Mouse (Mus musculus): Measurements from ENCODE around the gene Zfp148.
A peak's percentile ranks its signal among the peaks of the same experiment; 100 is the strongest.

DNA sequence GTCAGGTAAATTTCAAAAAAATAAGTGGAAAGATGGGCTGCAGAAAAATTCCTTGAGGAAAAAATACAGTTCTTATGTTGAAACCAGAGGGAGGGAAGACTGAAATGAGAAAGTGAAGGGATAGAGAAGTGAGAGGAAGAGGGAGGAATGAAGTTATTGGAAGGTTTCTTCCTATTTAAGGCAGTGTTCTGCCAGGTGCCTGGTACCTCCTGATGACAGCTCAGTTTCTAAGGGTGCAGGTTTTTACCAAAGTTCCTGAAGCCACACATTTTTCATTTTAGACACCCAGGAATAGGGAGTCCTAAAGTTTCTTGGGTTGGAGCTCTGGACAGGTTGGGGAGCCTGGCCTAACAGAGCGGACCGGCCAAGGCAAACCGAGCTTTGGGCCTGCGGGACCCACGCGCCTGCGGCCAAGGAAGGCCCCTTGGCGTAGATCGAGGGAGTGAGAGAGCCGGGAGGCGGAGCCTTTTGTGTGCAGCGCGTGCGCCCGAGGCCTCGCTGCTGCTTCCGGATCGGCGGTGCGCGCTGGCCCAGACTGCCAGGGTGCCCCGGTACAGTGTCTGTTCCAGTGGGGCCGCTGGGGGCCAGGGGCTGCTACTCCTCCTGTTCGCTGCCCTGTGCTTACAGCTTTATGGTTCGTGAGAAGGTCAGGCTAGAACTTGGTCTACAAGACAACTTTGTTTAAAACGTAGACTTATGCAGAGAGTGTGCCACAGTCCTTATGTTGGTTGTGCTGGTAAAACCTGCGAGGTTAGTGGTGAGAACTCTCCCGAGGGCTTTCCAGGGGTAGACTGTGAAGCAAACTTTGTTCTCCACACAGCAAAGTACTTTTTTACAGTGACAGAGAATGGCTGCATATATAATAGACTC, 19.5 kb downstream of the Zfp148 start:
- TF ChIP-seq CTCF (IDR thresholded peaks at IDR 0.05; ENCODE audit: control insufficient read depth, insufficient read depth, insufficient read length) (no peak), MYOG (IDR thresholded peaks at IDR 0.05; ENCODE audit: control insufficient read depth, extremely low read depth, insufficient read length) (no peak), MAX (IDR thresholded peaks at IDR 0.05) (peak; percentile 48), USF1 (IDR thresholded peaks at IDR 0.05; ENCODE audit: low read depth) (no peak), MYOD1 (IDR thresholded peaks at IDR 0.05; ENCODE audit: control insufficient read depth, insufficient read length, low read depth) (no peak), CEBPB (IDR thresholded peaks at IDR 0.05; ENCODE audit: low read depth) (no peak)
